Mouse (Mus musculus): ENCODE measurements around the gene Gas1.

The Gas1 gene

GRCm38 (mm10) chr13:60177106-60177796, at the start of gene Gas1:
TSS of gene Gas1 (minus strand) at chr13:60177365.
- peak; percentile 95 for DNase-seq

DNA sequence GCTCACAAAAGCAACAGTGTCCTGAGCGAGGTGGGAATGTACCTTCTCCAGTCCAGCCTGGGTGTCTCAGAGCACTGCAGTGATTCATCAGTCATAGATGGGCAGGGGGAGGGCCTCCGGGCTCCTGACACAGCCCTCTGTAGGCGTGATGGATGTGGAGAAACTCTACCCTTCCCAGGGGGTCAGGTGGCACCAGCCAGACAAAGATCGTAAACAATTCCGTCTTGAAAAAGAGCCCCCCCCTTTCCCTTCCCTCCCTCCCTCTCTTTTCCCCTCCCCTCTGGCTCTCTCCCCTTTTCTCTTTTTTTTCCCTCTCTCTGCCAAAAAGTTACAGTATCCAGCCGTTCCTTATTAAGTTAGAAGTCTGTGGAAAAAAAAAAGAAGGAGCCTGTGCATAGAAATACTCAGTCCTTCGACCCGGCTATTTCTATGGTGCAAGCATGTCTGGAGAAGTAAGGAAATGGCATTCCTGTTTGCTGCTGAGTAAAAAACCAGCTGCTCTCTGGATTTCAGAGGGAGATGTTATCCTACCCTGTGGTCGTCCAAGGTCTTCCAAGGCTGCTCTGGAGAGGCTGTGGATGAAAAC, 49.2 kb upstream of the Gas1 start:
- DNase-seq: no peak

- DNase-seq: peak; percentile 19
Observed at GRCm38 (mm10) chr13:60225736-60226135, 48.6 kb upstream of the Gas1 start.

GRCm38 (mm10) chr13:60225276-60225675, 48.1 kb upstream of the Gas1 start:
- DNase-seq: no peak

DNA sequence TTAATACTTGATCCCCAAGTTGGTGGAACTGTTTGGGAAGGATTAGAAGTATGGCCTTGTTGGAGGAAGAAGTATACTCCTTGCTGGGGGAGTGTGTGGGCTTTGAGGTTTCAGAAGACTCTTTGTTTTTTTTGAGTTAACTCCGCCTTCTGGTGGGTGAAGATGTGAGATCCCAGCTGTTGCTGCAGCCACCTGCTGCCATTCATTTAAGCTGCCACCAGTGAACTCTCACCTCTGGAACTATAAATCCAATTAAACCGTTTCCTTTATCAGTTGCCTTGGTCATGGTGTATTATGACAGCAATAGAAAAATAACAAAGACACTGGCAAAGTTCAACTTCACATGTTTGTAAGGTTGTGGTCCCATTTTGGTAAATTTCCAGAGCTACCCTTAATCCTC, 46.6 kb upstream of the Gas1 start:
- no peak for DNase-seq

DNA sequence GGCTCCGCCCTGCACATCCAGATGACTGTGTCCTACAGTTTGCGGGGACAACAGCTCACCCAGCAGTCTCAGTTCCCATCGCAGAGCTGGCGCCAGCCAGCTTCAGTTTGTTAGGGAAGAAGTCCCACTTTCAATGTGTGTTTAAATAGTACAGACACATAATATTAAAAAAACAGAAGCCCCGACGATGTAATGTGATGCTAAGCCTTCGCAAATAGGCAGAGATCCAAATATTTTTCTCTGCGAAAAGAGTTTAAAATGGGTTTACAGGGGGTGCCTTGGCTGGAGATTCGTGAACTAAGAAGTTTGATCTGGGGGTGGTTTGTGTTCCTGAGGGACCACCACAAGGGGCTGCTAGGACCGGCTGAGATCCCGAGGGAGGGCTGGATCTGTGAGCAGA, 45.2 kb upstream of the Gas1 start:
- no peak for DNase-seq

- DNase-seq: no peak
Observed at GRCm38 (mm10) chr13:60213896-60214295, 36.7 kb upstream of the Gas1 start.

DNA sequence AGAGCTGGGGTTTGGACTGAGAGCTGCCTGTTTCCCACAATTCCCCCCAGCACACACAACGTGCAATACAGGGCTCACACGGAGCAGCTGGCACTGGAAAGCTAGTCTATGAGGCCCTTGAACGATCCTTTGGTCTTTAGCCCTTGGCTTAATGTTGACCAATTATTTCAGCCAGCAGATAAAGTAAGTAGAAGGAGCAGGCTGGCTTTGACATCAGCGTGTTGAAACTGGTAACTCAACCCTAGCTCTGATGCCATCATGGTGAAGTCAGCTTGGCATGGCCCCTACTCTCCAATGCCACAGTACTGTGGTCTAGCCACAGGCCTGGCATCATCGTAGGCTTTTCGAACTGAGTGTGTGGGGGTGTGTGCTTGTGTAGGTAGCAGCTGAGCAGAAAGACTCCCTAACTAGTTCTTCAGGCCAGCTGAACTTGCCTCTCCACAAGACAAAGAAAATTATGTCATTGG, 30.0 kb upstream of the Gas1 start:
- no peak for DNase-seq

DNA sequence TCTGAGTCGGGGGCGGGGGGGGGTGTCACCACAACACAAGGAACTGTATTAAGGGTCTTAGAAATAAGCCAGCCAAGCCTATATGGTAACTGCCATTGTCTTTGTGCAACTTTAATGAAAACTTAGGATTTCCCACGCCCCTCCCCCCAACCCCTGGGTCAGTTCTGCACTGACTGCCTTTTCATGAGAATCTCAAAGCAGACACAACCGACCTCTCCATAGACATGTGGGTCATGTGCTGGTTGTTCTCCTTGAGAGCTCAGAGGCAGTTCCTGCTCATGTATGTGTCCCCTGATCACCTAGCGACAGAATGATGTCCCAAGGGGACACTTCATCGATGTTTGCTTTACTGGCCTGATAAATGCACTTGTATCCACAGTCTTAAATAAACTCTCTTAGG, 27.6 kb upstream of the Gas1 start:
- DNase-seq: no peak

GRCm38 (mm10) chr13:60193273-60193672, 16.1 kb upstream of the Gas1 start:
- no peak for DNase-seq

DNA sequence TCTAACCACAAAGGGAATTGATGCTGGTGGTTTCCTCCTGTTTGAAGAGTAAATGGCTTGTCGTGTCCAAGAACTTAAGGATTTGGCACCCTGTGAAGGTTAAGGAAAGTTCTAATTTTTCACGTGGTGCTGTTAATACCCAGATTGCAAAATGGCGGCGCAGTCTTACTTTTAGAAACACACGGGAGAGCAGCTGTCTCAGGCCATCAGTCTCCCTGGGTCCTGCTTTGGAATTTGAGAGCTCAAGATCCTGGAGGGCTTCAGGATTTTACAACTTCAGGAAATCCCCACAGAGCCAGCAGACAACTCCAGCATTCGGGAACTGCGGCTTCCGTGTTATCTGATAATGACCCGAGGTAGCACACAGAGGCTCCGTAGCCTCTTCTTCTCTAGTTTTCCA, 12.8 kb upstream of the Gas1 start:
- DNase-seq: no peak

DNA sequence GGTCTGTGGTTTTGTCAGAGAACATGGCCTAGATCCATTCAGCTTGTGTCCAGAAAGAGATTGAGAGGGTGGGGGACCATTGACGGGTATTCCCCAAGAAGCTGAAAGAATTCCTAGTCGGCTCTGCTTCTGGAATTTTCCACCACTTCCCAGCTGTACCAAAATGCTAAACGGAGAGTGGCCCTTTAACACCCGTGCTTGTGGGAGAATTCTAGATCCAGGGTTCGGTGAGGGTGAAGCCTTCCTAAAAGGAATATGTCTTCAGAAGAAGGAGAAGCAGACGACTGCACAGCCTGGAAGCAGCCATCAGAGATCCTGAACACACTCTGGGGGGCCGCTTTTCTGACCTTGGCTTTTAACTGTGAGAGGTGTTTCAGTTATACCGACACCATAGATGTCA, 11.8 kb upstream of the Gas1 start:
- no peak for DNase-seq

DNA sequence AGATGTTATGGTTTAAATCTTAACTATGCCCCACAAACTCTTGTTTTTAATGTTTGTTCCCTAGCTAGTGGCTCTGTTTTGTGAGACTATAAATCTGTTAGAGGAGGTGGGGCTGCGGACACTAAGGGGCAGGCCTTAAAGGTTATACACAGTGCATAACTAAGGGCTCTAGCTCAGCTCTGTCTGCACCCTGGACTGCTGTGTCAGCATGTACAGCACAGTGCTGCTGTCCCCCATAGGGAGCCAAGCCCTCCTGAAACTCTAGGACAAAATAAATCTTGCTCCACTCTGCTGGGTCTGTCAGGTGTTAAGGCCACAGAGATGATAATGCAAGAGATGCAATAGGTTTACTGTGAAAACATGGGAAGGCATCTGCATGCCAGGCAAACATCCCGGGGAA, 10.1 kb upstream of the Gas1 start:
- no peak for DNase-seq

- DNase-seq: no peak
Observed at GRCm38 (mm10) chr13:60182346-60182745, 5.2 kb upstream of the Gas1 start.

DNA sequence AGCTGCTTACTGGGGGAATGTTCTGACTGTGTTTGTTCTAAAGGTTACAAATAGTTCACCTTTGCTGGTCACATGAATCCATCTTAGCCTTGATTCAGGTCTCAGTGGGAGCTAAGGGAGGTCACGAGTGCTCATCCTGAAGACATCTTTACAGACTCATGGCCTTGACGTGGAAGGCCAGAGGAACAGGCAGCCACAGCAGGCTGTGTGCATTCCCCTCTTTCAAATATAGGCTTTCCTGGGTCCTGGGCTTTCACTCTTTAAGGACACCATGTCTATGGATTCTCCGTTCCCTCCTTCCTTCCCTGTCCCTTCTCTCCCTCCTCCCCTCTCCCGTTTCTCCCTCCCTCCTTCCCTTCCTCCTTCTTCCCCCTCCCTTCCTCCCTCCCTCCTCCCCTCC, 2.5 kb upstream of the Gas1 start:
- DNase-seq: no peak

DNA sequence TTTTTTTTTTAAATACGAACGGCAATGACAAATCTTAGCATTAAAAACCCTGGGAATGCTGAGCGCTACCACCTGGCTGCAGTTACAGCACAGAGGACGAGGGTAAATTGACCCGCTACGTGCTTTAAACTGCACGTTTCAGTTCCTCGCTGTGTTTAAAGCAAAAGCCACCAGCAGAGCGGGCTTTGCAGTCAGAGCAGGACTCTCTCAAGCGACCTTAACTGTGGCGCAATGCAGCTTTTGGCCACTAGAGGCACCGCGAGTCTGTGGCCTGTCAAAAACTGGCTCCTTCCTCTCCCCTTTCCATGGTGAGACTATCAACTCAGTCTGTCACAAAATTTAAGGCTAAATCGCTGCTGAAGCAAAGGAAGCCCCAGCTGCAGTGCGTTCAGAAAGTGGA, 1.3 kb upstream of the Gas1 start:
- peak; percentile 97 for DNase-seq

GRCm38 (mm10) chr13:60177797-60178110, 589 bp upstream of the Gas1 start:
- no peak for DNase-seq

GRCm38 (mm10) chr13:60176776-60177105, 424 bp downstream of the Gas1 start:
- DNase-seq: no peak

- no peak for DNase-seq
Observed at GRCm38 (mm10) chr13:60176136-60176775, 909 bp downstream of the Gas1 start.

DNA sequence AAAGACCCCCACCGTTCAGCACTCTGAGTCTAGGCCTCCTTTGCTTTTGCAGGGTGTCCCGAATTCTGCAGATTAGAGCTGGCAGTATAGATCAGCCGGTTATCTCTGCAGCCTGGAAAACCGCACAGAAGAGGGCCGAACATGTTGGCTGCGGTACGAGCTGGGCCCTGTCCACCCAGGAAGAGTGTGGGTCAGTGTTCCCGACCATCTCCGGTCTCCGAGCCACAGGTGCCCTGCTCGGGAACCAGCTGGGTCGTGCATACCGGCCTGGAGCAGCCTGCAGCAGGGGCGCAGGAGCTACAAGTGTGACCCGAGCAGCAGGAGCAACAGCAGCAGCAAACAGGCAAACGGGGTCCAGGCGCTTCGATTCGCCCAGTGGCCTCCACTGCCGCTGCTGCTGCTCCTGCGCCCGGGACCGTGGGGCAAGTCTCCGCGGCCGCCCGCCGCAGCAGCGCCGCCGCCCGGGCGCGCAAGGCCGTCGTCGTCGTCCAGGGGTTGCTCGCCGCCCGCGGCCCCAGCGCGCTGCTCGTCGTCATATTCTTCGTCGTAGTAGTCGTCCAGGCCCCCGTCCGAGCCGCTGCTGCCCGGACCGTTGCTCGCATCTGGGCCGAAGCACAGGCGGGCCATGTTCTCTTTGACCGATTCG, 1.6 kb downstream of the Gas1 start:
- peak; percentile 65 for DNase-seq

DNA sequence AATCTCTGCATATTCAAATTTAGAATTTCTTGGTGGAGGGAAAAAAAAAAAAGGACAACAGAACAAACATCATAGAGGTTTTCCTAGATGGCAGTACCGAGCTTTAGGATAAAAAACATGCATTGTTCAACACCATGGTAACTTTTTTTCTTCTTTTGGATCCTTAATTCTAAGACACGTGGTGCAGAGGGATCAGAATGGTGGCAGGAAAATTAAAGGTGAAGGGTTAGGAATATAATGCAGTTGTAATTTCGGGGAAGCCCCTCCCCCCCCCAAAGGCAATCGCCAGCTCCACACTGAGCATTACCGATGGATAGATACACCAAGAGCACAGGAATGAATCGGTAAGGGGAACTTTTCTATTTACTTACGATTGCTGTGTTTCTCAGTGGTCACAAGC, 2.2 kb downstream of the Gas1 start:
- DNase-seq: peak; percentile 26

- peak; percentile 79 for DNase-seq
Observed at GRCm38 (mm10) chr13:60173591-60174524, 3.3 kb downstream of the Gas1 start.

DNA sequence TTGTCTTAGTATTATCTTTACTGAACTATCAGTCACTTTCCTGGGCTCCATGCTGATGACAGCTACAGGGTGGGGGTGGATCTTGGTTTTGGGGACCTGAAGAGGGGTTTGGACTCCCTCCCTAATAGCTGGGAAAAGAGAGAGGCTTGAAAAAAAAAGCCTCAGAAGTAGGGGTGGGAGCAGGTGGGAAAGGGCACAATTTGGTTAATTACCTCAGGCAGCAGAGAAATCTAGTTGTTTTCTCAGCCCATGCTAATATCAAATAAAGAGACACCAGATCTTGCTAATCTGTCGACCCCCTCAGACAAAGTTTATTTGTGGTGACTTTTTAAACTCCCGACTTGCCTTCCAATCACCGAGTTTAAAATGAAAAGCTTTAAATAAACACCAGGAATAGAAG, 4.0 kb downstream of the Gas1 start:
- DNase-seq: no peak

Data from kidney, adult 9 months (tissue).